Mouse (Mus musculus): ENCODE measurements around the gene Grn. TPM values are rescaled to one million over a fixed set of nuclear protein-coding genes. Genes with fewer than 3 reads are reported as not detected.

Grn gene
- polyA plus RNA-seq, 1 experiment from 2014 or later, result 58.8 TPM

GRCm38 (mm10) chr11:102446581-102447461 lies 16.7 kb downstream of the Grn start:
- H3K36me3 ChIP-seq (ENCODE audit: control insufficient read depth, insufficient read depth, low read length), result peaks cover 3% of the 10 kb centered on the region; the same call in 1 of the 2 replicates
- peak overlapping the region; percentile 95 for H3K4me3 ChIP-seq (ENCODE audit: low read depth, low read length)
- peak overlapping the region; percentile 55 for H3K4me2 ChIP-seq (ENCODE audit: low read depth, severe bottlenecking)
- ATAC-seq (ENCODE audit: insufficient number of reproducible peaks, low FRiP score, low TSS enrichment, low read depth), result peak; percentile 49
- peak overlapping the region; percentile 97 for H3K9ac ChIP-seq (ENCODE audit: low read length)
- 0 out of 2 replicates have a peak, but pooled peaks cover 5% of the 10 kb centered on the region for H3K27me3 ChIP-seq (ENCODE audit: control insufficient read depth, insufficient read depth, low read length)
- H3K4me1 ChIP-seq (ENCODE audit: control insufficient read depth, insufficient read depth, low read length), result peaks cover 22% of the 10 kb centered on the region
- DNase-seq (ENCODE audit: low spot score), result peak; percentile 73
- H3K9me3 ChIP-seq (ENCODE audit: control insufficient read depth, low read length), result no peaks in the 10 kb centered on the region
- H3K27ac ChIP-seq (replicated peaks; ENCODE audit: low read depth, low read length), result peak overlapping the region; percentile 83
- WGBS, result under 1% methylated on average over 49 of the region's 49 CpGs

- Histone ChIP-seq H3K27me3 (ENCODE audit: control insufficient read depth, insufficient read depth, low read length) (0 out of 2 replicates have a peak, but pooled peaks cover 5% of the 10 kb centered on the region), H3K36me3 (ENCODE audit: control insufficient read depth, insufficient read depth, low read length) (no peaks in the 10 kb centered on the region), H3K9me3 (ENCODE audit: control insufficient read depth, low read length) (no peaks in the 10 kb centered on the region), H3K4me3 (ENCODE audit: low read depth, low read length) (peak within 1 kb of the TSS; percentile 95), H3K9ac (ENCODE audit: low read length) (peak within 1 kb of the TSS; percentile 97), H3K4me2 (ENCODE audit: low read depth, severe bottlenecking) (peak within 1 kb of the TSS; percentile 55), H3K27ac (replicated peaks; ENCODE audit: low read depth, low read length) (peak within 1 kb of the TSS; percentile 83), H3K4me1 (ENCODE audit: control insufficient read depth, insufficient read depth, low read length) (peaks cover 22% of the 10 kb centered on the region)
- DNase-seq (ENCODE audit: low spot score), result peak; percentile 95
- WGBS, result 1% methylated on average over 39 of the region's 40 CpGs
- peak; percentile 70 for ATAC-seq (ENCODE audit: insufficient number of reproducible peaks, low FRiP score, low TSS enrichment, low read depth)
These were observed 17.4 kb downstream of the Grn start, which contains the start of gene Fam171a2 for GRCm38 (mm10) chr11:102447497-102447896. Gene Fam171a2 (minus strand): TSS chr11:102447682.

GRCm38 (mm10) chr11:102448327-102448726 lies 18.2 kb downstream of the Grn start:
- 15% methylated on average over 8 of the region's 8 CpGs for WGBS
- ATAC-seq (ENCODE audit: insufficient number of reproducible peaks, low FRiP score, low TSS enrichment, low read depth), result no peak
- no peaks in the 10 kb centered on the region for H3K9me3 ChIP-seq (ENCODE audit: control insufficient read depth, low read length)
- no peak for DNase-seq (ENCODE audit: low spot score)
- peaks cover 22% of the 10 kb centered on the region for H3K4me1 ChIP-seq (ENCODE audit: control insufficient read depth, insufficient read depth, low read length)
- H3K9ac ChIP-seq (ENCODE audit: low read length), result no peak overlapping the region
- H3K36me3 ChIP-seq (ENCODE audit: control insufficient read depth, insufficient read depth, low read length), result no peaks in the 10 kb centered on the region; the same call in 1 of the 2 replicates
- H3K27ac ChIP-seq (replicated peaks; ENCODE audit: low read depth, low read length), result no peak overlapping the region
- peaks cover 5% of the 10 kb centered on the region; the same call in 1 of the 2 replicates for H3K27me3 ChIP-seq (ENCODE audit: control insufficient read depth, insufficient read depth, low read length)
- no peak overlapping the region for H3K4me3 ChIP-seq (ENCODE audit: low read depth, low read length)
- H3K4me2 ChIP-seq (ENCODE audit: low read depth, severe bottlenecking), result no peak overlapping the region

- DNase-seq (ENCODE audit: low spot score) (no peak), ATAC-seq (ENCODE audit: insufficient number of reproducible peaks, low FRiP score, low TSS enrichment, low read depth) (no peak)
- H3K27me3 ChIP-seq (ENCODE audit: control insufficient read depth, insufficient read depth, low read length), result peaks cover 5% of the 10 kb centered on the region; the same call in 1 of the 2 replicates
- H3K9me3 ChIP-seq (ENCODE audit: control insufficient read depth, low read length), result no peaks in the 10 kb centered on the region
- no peak overlapping the region for H3K27ac ChIP-seq (replicated peaks; ENCODE audit: low read depth, low read length)
- H3K9ac ChIP-seq (ENCODE audit: low read length), result no peak overlapping the region
- H3K36me3 ChIP-seq (ENCODE audit: control insufficient read depth, insufficient read depth, low read length), result no peaks in the 10 kb centered on the region; the same call in 1 of the 2 replicates
- H3K4me3 ChIP-seq (ENCODE audit: low read depth, low read length), result no peak overlapping the region
- 48% methylated on average over 17 of the region's 17 CpGs for WGBS
- H3K4me1 ChIP-seq (ENCODE audit: control insufficient read depth, insufficient read depth, low read length), result peaks cover 22% of the 10 kb centered on the region
- no peak overlapping the region for H3K4me2 ChIP-seq (ENCODE audit: low read depth, severe bottlenecking)
These were observed 19.2 kb downstream of the Grn start for GRCm38 (mm10) chr11:102449043-102450008.

GRCm38 (mm10) chr11:102453131-102453530 lies 23.0 kb downstream of the Grn start:
- WGBS, result 22% methylated on average over 10 of the region's 10 CpGs
- Histone ChIP-seq H3K9me3 (ENCODE audit: control insufficient read depth, low read length) (no peaks in the 10 kb centered on the region), H3K4me2 (ENCODE audit: low read depth, severe bottlenecking) (no peak overlapping the region), H3K9ac (ENCODE audit: low read length) (no peak overlapping the region), H3K36me3 (ENCODE audit: control insufficient read depth, insufficient read depth, low read length) (no peaks in the 10 kb centered on the region; the same call in 1 of the 2 replicates), H3K27ac (replicated peaks; ENCODE audit: low read depth, low read length) (no peak overlapping the region), H3K27me3 (ENCODE audit: control insufficient read depth, insufficient read depth, low read length) (peaks cover 5% of the 10 kb centered on the region; the same call in 1 of the 2 replicates), H3K4me1 (ENCODE audit: control insufficient read depth, insufficient read depth, low read length) (peaks cover 12% of the 10 kb centered on the region; the same call in 1 of the 2 replicates), H3K4me3 (ENCODE audit: low read depth, low read length) (no peak overlapping the region)
- no peak for DNase-seq (ENCODE audit: low spot score)
- ATAC-seq (ENCODE audit: insufficient number of reproducible peaks, low FRiP score, low TSS enrichment, low read depth), result no peak

GRCm38 (mm10) chr11:102455740-102456396 lies 25.8 kb downstream of the Grn start:
- Histone ChIP-seq H3K9ac (ENCODE audit: low read length) (0 out of 2 replicates have a peak overlapping the region, but pooled peaks have one; percentile 27), H3K4me1 (ENCODE audit: control insufficient read depth, insufficient read depth, low read length) (peaks cover 10% of the 10 kb centered on the region; the same call in 1 of the 2 replicates), H3K27me3 (ENCODE audit: control insufficient read depth, insufficient read depth, low read length) (no peaks in the 10 kb centered on the region; the same call in 1 of the 2 replicates), H3K4me2 (ENCODE audit: low read depth, severe bottlenecking) (peak overlapping the region; percentile 96), H3K36me3 (ENCODE audit: control insufficient read depth, insufficient read depth, low read length) (no peaks in the 10 kb centered on the region; the same call in 1 of the 2 replicates), H3K27ac (replicated peaks; ENCODE audit: low read depth, low read length) (no peak overlapping the region), H3K4me3 (ENCODE audit: low read depth, low read length) (peak overlapping the region; percentile 48), H3K9me3 (ENCODE audit: control insufficient read depth, low read length) (no peaks in the 10 kb centered on the region)
- ATAC-seq (ENCODE audit: insufficient number of reproducible peaks, low FRiP score, low TSS enrichment, low read depth) (peak; percentile 85), DNase-seq (ENCODE audit: low spot score) (peak; percentile 88)
- under 1% methylated on average over 40 of the region's 40 CpGs for WGBS

GRCm38 (mm10) chr11:102460541-102460940 lies 30.4 kb downstream of the Grn start:
- 64% methylated on average over 16 of the region's 16 CpGs for WGBS
- DNase-seq (ENCODE audit: low spot score) (no peak), ATAC-seq (ENCODE audit: insufficient number of reproducible peaks, low FRiP score, low TSS enrichment, low read depth) (no peak)

More at GRCm38 (mm10) chr11:102460541-102460940, 30.4 kb downstream of the Grn start:
- H3K9me3 ChIP-seq (ENCODE audit: control insufficient read depth, low read length), result no peaks in the 10 kb centered on the region
- H3K4me2 ChIP-seq (ENCODE audit: low read depth, severe bottlenecking), result no peak overlapping the region
- H3K27ac ChIP-seq (replicated peaks; ENCODE audit: low read depth, low read length), result no peak overlapping the region
- no peaks in the 10 kb centered on the region for H3K36me3 ChIP-seq (ENCODE audit: control insufficient read depth, insufficient read depth, low read length)
- no peak overlapping the region for H3K4me3 ChIP-seq (ENCODE audit: low read depth, low read length)
- peaks cover 7% of the 10 kb centered on the region; the same call in 1 of the 2 replicates for H3K4me1 ChIP-seq (ENCODE audit: control insufficient read depth, insufficient read depth, low read length)
- H3K9ac ChIP-seq (ENCODE audit: low read length), result no peak overlapping the region
- peaks cover 3% of the 10 kb centered on the region; the same call in 1 of the 2 replicates for H3K27me3 ChIP-seq (ENCODE audit: control insufficient read depth, insufficient read depth, low read length)

All from limb, embryonic 11.5 days (tissue).